Mouse (Mus musculus) CD4-positive helper T cell, adult 2 months (primary cell): ENCODE data around the gene Mepce.
"Not testable (repeated sequence)": the region's sequence is repeated elsewhere in the genome, so short reads cannot be mapped to it uniquely, and the experiment has no call there.

Source experiments
- DNase-seq: peaks from one replicate; pipeline ENCODE4 v3.0.0-alpha.2; 2012; ENCODE audit warnings: low read depth, missing footprints, low spot score

Mepce gene

GRCm38 (mm10) chr5:137758921-137759534 is 28.4 kb downstream of the Mepce start:
- no peak for DNase-seq

DNA sequence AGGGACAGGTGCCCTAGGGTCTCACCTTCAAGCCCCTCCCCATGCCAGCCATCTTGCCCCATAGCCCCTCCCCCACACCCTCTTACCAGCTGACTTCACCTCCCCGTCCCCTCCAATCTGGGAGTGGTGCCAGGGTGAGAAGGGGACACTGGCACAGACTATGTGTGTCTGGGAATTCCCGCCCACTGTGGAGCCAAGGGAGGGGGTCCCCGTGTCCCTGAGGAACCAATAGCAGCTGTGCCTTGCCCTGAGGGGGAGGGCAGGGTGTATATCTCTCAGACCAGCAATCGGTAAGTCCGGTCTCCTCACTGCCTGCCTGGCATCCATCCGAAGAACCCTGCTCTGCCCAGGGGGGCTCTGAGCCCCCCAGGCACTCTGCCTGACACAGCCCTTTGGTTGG is 29.6 kb downstream of the Mepce start:
- DNase-seq = no peak

GRCm38 (mm10) chr5:137756882-137757661 is 30.4 kb downstream of the Mepce start:
- DNase-seq = peak; percentile 83

GRCm38 (mm10) chr5:137756106-137756505 is 31.3 kb downstream of the Mepce start:
- no peak for DNase-seq

GRCm38 (mm10) chr5:137755425-137755824 is 32.0 kb downstream of the Mepce start:
- DNase-seq = no peak

DNA sequence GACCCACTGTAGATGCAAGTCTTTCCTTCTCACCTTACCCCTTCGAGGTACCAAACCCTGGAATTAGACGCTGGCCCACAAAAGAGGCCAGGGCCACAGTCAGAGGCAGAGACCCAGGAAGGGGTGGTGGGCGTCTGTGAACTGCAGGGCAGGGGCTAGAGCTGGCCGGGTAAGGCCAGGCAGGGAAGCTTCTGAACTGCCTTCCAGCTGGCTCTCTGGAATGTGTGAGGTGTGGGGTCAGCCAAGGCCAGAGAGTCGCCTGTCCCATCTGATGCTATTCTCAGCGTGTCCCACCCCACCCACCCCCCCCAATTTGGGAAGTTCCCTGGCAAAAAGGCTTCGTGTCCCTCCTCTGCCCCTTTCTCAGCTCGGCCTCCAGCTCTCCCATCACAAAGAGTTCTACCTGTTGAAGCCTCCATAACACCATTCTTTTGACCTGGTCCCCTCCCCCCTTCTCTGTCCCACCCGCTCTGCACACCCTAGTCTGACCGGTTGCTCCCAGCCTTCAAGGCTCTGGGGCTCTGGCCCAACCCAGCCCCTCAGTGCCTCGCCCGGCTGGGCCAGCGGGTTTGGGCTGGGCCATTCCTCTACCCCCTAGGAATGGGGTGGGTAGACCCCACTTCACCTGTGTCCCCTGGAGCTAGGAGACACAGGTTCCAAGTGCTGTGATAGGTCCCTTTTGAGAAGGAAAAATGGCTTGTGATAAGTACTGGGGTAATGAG is 34.2 kb downstream of the Mepce start:
- no peak for DNase-seq

GRCm38 (mm10) chr5:137751988-137752387 is 35.5 kb downstream of the Mepce start:
- DNase-seq = no peak

DNA sequence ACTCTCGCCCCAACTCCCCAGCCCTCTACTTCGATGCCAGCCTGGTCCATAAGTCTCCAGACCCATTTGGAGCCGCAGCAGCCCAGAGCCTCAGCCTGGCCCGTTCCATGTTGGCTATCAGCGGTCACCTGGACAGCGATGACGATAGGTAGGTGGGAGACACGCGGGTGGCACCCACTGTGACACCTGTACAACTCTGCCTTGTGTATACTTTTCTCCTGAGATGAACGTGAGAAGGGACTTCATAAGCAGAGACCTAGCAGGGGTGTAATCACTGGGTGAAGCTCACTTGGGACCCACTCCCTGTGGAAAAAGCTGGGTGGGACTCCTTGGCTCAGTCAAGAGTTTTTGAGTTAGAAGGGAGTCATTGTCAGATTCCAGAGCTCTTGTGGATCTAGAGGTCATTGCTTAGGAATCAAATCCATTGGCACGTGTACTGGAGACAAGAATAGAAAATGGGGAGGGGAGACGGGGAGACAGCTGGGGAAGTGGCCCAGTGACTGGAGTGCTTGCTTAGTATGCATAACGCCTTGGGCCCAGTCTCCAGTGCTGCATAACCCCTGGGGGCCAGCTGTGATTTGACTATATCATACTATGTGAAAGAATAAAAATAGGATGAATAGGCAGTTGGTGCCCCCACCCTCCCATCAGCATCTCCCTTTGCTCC is 36.1 kb downstream of the Mepce start:
- DNase-seq = no peak

DNA sequence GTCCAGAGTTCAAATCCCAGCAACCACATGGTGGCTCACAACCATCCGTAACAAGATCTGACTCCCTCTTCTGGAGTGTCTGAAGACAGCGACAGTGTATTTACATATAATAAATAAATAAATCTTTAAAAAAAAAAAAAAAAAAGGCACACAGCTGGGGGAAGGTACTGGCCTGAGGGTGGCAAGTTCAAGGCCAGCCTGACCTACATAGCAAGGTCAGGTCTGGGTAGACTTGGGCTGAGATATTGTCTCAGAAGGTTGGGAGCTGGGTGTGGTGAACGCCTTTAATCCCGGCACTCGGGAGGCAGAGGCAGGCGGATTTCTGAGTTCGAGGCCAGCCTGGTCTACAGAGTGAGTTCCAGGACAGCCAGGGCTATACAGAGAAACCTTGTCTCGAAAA is 37.2 kb downstream of the Mepce start:
- DNase-seq = not testable (repeated sequence)

DNA sequence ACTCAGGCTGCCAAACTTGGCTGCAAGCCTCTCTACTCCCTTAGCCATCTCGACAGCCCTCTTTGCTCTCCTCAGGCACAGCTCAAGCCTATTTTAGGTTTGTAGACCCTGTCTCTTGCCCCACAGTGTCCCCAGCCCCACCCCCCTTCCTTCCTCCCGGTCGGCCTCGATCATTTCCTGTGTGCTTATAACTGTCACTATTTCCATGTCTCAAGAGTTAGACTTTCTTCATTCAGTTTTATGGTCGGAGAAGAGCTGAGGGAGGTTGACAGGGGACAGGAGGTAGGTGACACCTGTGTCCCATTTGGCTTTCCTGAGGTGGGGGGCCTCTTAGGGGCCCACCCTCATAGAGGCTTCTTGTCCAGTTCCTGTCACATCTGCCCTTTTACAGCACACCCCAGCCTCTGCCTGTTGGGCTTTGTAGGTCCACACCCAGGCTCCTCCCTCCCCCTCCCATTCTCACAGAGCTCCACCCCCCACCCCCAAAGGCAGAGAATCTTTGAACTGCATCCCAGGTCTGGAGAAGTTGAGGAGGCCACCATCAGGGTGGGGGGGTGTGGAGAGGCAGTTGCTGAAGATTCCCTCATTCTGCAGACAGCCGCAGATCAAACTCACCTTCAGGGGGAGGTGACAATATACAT is 38.1 kb downstream of the Mepce start:
- peak; percentile 66 for DNase-seq

DNA sequence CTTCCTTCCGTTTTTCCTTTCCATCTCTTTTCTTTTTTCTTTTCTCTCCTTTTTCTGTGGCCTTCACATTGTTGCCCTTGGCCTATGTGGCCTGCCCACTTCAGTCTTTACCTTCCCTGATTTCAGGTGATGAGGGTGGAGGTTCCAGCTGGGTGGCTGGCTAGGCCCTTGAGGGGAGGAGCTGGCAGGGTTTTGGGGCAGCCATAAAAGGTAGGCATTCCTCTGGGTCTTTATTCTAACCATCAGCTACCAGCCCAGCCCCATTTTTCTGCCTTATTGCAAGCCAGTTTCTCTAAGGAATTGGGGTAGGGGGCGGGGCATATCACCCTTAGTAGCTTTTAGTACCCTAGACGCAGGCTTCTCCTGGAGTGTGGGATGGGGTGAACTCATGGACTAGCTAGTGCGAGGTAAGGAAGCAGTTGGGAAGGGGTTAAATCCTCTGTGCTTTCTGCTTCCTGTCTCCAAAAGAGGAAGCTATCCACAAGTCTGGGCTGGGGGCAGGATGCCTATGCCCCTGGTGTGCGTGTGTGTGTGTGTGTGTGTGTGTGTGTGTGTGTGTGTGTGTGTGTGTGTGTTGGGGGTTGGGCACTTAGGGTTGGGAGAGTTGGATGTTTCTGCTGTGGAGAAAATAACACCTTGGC is 39.2 kb downstream of the Mepce start:
- DNase-seq = peak; percentile 52

- DNase-seq = peak; percentile 74
Observed at GRCm38 (mm10) chr5:137747326-137747961, 40.0 kb downstream of the Mepce start.

- no peak for DNase-seq
Observed at GRCm38 (mm10) chr5:137746851-137747325, 40.6 kb downstream of the Mepce start.

GRCm38 (mm10) chr5:137746282-137746850 is 41.1 kb downstream of the Mepce start:
- DNase-seq = peak; percentile 70

GRCm38 (mm10) chr5:137745214-137746171 is 42.0 kb downstream of the Mepce start, which contains the start of gene Tsc22d4:
Tsc22d4 (plus strand) TSS chr5:137745730.
- DNase-seq = peak; percentile 97

DNA sequence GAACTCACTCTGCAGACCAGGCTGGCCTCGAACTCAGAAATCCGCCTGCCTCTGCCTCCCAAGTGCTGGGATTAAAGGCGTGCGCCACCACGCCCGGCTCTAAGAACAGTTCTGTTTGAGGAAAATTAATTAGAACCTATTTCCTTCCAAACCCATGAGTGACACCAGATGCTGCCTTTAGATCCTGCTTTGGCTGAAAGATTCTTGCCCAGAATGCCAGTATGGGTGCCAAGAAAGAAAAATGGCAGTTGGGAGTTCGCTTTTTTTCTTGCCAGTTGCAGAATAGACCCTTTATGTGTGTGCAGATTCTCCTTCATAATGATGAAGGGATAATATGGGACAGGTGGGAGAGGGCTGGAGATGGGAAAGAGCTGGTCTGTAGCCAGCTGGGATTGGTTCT is 43.3 kb downstream of the Mepce start:
- DNase-seq = no peak

- no peak for DNase-seq
Observed at GRCm38 (mm10) chr5:137742836-137743235, 44.6 kb downstream of the Mepce start.

DNA sequence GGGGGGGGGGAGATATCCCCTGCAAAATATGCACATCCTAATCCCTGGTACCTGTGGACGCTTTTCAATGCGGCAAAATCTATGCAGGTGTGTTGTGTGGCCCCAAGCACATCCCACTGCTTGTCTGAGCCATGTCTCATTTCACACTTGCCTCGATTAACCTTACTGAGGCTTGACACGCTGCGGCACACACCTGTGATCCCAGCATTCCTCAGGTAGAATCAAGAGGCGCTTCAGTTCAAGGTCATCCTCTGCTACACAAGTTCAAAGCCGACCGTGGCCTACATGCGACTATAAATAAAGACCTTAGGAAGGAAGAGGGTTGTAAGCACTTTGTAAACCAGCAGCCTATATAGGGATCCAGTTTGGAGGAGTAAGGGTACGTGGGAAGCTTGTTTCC is 45.4 kb downstream of the Mepce start:
- no peak for DNase-seq
